Mouse (Mus musculus): ENCODE measurements around the gene Gid4.

DNA sequence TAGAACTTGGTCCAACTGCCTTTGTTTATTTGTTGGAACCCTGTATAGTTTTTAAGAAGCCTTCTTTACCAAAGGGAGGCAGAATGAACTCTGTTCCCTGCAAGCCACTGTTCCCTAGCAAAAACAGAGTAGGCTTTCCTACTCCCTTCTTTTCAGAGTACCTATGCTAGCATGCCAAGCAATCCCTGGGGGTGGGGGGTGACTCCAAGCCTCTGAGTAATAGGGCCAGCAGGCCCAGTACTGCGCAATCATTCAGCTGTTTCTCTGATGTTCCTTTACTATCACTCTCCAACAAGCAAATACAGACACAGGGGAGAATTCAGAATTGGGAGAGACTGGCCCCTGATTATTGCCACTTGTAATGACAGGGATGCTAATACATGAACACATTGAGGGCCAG, 10.3 kb upstream of the Gid4 start:
- TF ChIP-seq GATA2 (IDR thresholded peaks at IDR 0.05; ENCODE audit: borderline replicate concordance, low read depth, low read length): no peak
- no peak for TF ChIP-seq POLR2AphosphoS5 (IDR thresholded peaks at IDR 0.05; ENCODE audit: insufficient replicate concordance, low read depth, low read length)
- TF ChIP-seq CTCF (IDR thresholded peaks at IDR 0.05; ENCODE audit: low read depth, low read length): no peak

Measured in G1E (cell line).